Mouse (Mus musculus): ENCODE data around the gene Cd300a. TPM values are rescaled to one million over a fixed set of nuclear protein-coding genes. Genes with fewer than 3 reads are reported as not detected.

Gene Cd300a
- 1.2 and 1.3 TPM in 2 replicates for polyA plus RNA-seq (2015; fragmentation: Nextera tagmentation; extraction: Ambion mirVana)

- Histone ChIP-seq H3K4me1 (ENCODE audit: control insufficient read depth, insufficient read depth, low read length) (no peaks in the 10 kb centered on the region), H3K4me3 (ENCODE audit: low read depth, low read length) (no peak within 1 kb of the TSS), H3K9me3 (replicated peaks; ENCODE audit: control insufficient read depth, low read length, poor library complexity, severe bottlenecking) (no peaks in the 10 kb centered on the region), H3K36me3 (ENCODE audit: control insufficient read depth, insufficient read depth, low read length) (no peaks in the 10 kb centered on the region), H3K4me2 (ENCODE audit: low read length) (peak within 1 kb of the TSS; percentile 25; the same call in 1 of the 2 replicates), H3K27me3 (ENCODE audit: control insufficient read depth, insufficient read depth, low read depth, low read length) (no peaks in the 10 kb centered on the region), H3K27ac (ENCODE audit: low read length) (no peak within 1 kb of the TSS), H3K9ac (ENCODE audit: low read depth, low read length) (no peak within 1 kb of the TSS)
- 37% methylated on average over 18 of the region's 18 CpGs for WGBS
- ATAC-seq = no peak
These were observed at the start of gene Cd300a for GRCm38 (mm10) chr11:114889991-114890518. Gene Cd300a (plus strand): TSS chr11:114890041.

GRCm38 (mm10) chr11:114843818-114844463, 45.9 kb upstream of the Cd300a start:
- H3K9me3 ChIP-seq (replicated peaks; ENCODE audit: control insufficient read depth, low read length, poor library complexity, severe bottlenecking) = no peaks in the 10 kb centered on the region
- no peak overlapping the region for H3K27ac ChIP-seq (ENCODE audit: low read length)
- H3K4me2 ChIP-seq (ENCODE audit: low read length) = no peak overlapping the region
- no peaks in the 10 kb centered on the region for H3K36me3 ChIP-seq (ENCODE audit: control insufficient read depth, insufficient read depth, low read length)
- peaks cover 1% of the 10 kb centered on the region; the same call in 1 of the 2 replicates for H3K27me3 ChIP-seq (ENCODE audit: control insufficient read depth, insufficient read depth, low read depth, low read length)
- H3K9ac ChIP-seq (ENCODE audit: low read depth, low read length) = no peak overlapping the region
- H3K4me3 ChIP-seq (ENCODE audit: low read depth, low read length) = no peak overlapping the region
- no peaks in the 10 kb centered on the region for H3K4me1 ChIP-seq (ENCODE audit: control insufficient read depth, insufficient read depth, low read length)
- WGBS = 7% methylated on average over 8 of the region's 8 CpGs
- no peak for ATAC-seq

- no peak for ATAC-seq
- Histone ChIP-seq H3K9ac (ENCODE audit: low read depth, low read length) (no peak overlapping the region), H3K27ac (ENCODE audit: low read length) (no peak overlapping the region), H3K9me3 (replicated peaks; ENCODE audit: control insufficient read depth, low read length, poor library complexity, severe bottlenecking) (no peaks in the 10 kb centered on the region), H3K4me1 (ENCODE audit: control insufficient read depth, insufficient read depth, low read length) (no peaks in the 10 kb centered on the region), H3K27me3 (ENCODE audit: control insufficient read depth, insufficient read depth, low read depth, low read length) (peaks cover 8% of the 10 kb centered on the region), H3K4me2 (ENCODE audit: low read length) (no peak overlapping the region), H3K36me3 (ENCODE audit: control insufficient read depth, insufficient read depth, low read length) (no peaks in the 10 kb centered on the region), H3K4me3 (ENCODE audit: low read depth, low read length) (no peak overlapping the region)
- WGBS = 70% methylated on average over 7 of the region's 7 CpGs
These were observed 45.2 kb upstream of the Cd300a start for GRCm38 (mm10) chr11:114844464-114845220.

GRCm38 (mm10) chr11:114846336-114846735, 43.5 kb upstream of the Cd300a start:
- Histone ChIP-seq H3K9ac (ENCODE audit: low read depth, low read length) (no peak overlapping the region), H3K4me2 (ENCODE audit: low read length) (no peak overlapping the region), H3K27me3 (ENCODE audit: control insufficient read depth, insufficient read depth, low read depth, low read length) (peaks cover 12% of the 10 kb centered on the region), H3K9me3 (replicated peaks; ENCODE audit: control insufficient read depth, low read length, poor library complexity, severe bottlenecking) (no peaks in the 10 kb centered on the region), H3K4me1 (ENCODE audit: control insufficient read depth, insufficient read depth, low read length) (peaks cover 9% of the 10 kb centered on the region), H3K36me3 (ENCODE audit: control insufficient read depth, insufficient read depth, low read length) (no peaks in the 10 kb centered on the region), H3K27ac (ENCODE audit: low read length) (no peak overlapping the region), H3K4me3 (ENCODE audit: low read depth, low read length) (no peak overlapping the region)
- ATAC-seq = no peak
- WGBS = 84% methylated on average over 4 of the region's 4 CpGs

- H3K27me3 ChIP-seq (ENCODE audit: control insufficient read depth, insufficient read depth, low read depth, low read length) = peaks cover 17% of the 10 kb centered on the region
- H3K27ac ChIP-seq (ENCODE audit: low read length) = no peak overlapping the region
- H3K4me2 ChIP-seq (ENCODE audit: low read length) = no peak overlapping the region
- H3K9me3 ChIP-seq (replicated peaks; ENCODE audit: control insufficient read depth, low read length, poor library complexity, severe bottlenecking) = no peaks in the 10 kb centered on the region
- no peak overlapping the region for H3K4me3 ChIP-seq (ENCODE audit: low read depth, low read length)
- no peaks in the 10 kb centered on the region for H3K36me3 ChIP-seq (ENCODE audit: control insufficient read depth, insufficient read depth, low read length)
- WGBS = 78% methylated on average over 5 of the region's 5 CpGs
- H3K4me1 ChIP-seq (ENCODE audit: control insufficient read depth, insufficient read depth, low read length) = peaks cover 14% of the 10 kb centered on the region
- no peak overlapping the region for H3K9ac ChIP-seq (ENCODE audit: low read depth, low read length)
- ATAC-seq = no peak
These were observed 42.8 kb upstream of the Cd300a start for GRCm38 (mm10) chr11:114847008-114847407.

- no peak overlapping the region for H3K9ac ChIP-seq (ENCODE audit: low read depth, low read length)
- H3K4me3 ChIP-seq (ENCODE audit: low read depth, low read length) = no peak overlapping the region
- 16% methylated on average over 2 of the region's 2 CpGs for WGBS
- H3K36me3 ChIP-seq (ENCODE audit: control insufficient read depth, insufficient read depth, low read length) = no peaks in the 10 kb centered on the region
- peaks cover 42% of the 10 kb centered on the region for H3K27me3 ChIP-seq (ENCODE audit: control insufficient read depth, insufficient read depth, low read depth, low read length)
- no peak overlapping the region for H3K27ac ChIP-seq (ENCODE audit: low read length)
- peaks cover 18% of the 10 kb centered on the region for H3K4me1 ChIP-seq (ENCODE audit: control insufficient read depth, insufficient read depth, low read length)
- no peak overlapping the region for H3K4me2 ChIP-seq (ENCODE audit: low read length)
- no peaks in the 10 kb centered on the region for H3K9me3 ChIP-seq (replicated peaks; ENCODE audit: control insufficient read depth, low read length, poor library complexity, severe bottlenecking)
- ATAC-seq = no peak
These were observed 40.3 kb upstream of the Cd300a start for GRCm38 (mm10) chr11:114849572-114849971.

- Histone ChIP-seq H3K27me3 (ENCODE audit: control insufficient read depth, insufficient read depth, low read depth, low read length) (peaks cover 44% of the 10 kb centered on the region), H3K4me3 (ENCODE audit: low read depth, low read length) (no peak overlapping the region), H3K4me1 (ENCODE audit: control insufficient read depth, insufficient read depth, low read length) (peaks cover 18% of the 10 kb centered on the region), H3K9me3 (replicated peaks; ENCODE audit: control insufficient read depth, low read length, poor library complexity, severe bottlenecking) (no peaks in the 10 kb centered on the region), H3K9ac (ENCODE audit: low read depth, low read length) (no peak overlapping the region), H3K4me2 (ENCODE audit: low read length) (peak overlapping the region; percentile 73), H3K27ac (ENCODE audit: low read length) (no peak overlapping the region), H3K36me3 (ENCODE audit: control insufficient read depth, insufficient read depth, low read length) (no peaks in the 10 kb centered on the region)
- 19% methylated on average over 5 of the region's 5 CpGs for WGBS
- ATAC-seq = no peak
These were observed 39.8 kb upstream of the Cd300a start for GRCm38 (mm10) chr11:114850066-114850451.

GRCm38 (mm10) chr11:114850452-114851268, 39.2 kb upstream of the Cd300a start, which contains the start of gene Gprc5c:
Gene Gprc5c (plus strand): TSS chr11:114851152.
- Histone ChIP-seq H3K27ac (ENCODE audit: low read length) (no peak within 1 kb of the TSS), H3K4me3 (ENCODE audit: low read depth, low read length) (peak within 1 kb of the TSS; percentile 60), H3K9me3 (replicated peaks; ENCODE audit: control insufficient read depth, low read length, poor library complexity, severe bottlenecking) (no peaks in the 10 kb centered on the region), H3K4me1 (ENCODE audit: control insufficient read depth, insufficient read depth, low read length) (peaks cover 18% of the 10 kb centered on the region), H3K27me3 (ENCODE audit: control insufficient read depth, insufficient read depth, low read depth, low read length) (peaks cover 44% of the 10 kb centered on the region), H3K4me2 (ENCODE audit: low read length) (peak within 1 kb of the TSS; percentile 73), H3K36me3 (ENCODE audit: control insufficient read depth, insufficient read depth, low read length) (no peaks in the 10 kb centered on the region), H3K9ac (ENCODE audit: low read depth, low read length) (peak within 1 kb of the TSS; percentile 66)
- under 1% methylated on average over 36 of the region's 43 CpGs for WGBS
- 0 out of 2 replicates have a peak, but pooled peaks have one; percentile 7 for ATAC-seq
